Mouse (Mus musculus): ENCODE measurements around the gene Loxl4.

Gene Loxl4

GRCm38 (mm10) chr19:42612654-42613053 lies at the start of gene Loxl4:
Gene Loxl4 (minus strand): TSS chr19:42612813.
- DNase-seq (ENCODE audit: low read depth): no peak

GRCm38 (mm10) chr19:42661430-42662164 lies 49.0 kb upstream of the Loxl4 start:
- no peak for DNase-seq (ENCODE audit: low read depth)

GRCm38 (mm10) chr19:42660244-42660565 lies 47.6 kb upstream of the Loxl4 start:
- no peak for DNase-seq (ENCODE audit: low read depth)

GRCm38 (mm10) chr19:42659354-42660243 lies 47.0 kb upstream of the Loxl4 start:
- no peak for DNase-seq (ENCODE audit: low read depth)

GRCm38 (mm10) chr19:42658435-42659135 lies 46.0 kb upstream of the Loxl4 start:
- no peak for DNase-seq (ENCODE audit: low read depth)

GRCm38 (mm10) chr19:42657769-42658168 lies 45.2 kb upstream of the Loxl4 start:
- DNase-seq (ENCODE audit: low read depth): no peak

GRCm38 (mm10) chr19:42657306-42657705 lies 44.7 kb upstream of the Loxl4 start:
- DNase-seq (ENCODE audit: low read depth): no peak

GRCm38 (mm10) chr19:42655006-42655405 lies 42.4 kb upstream of the Loxl4 start:
- DNase-seq (ENCODE audit: low read depth): peak; percentile 11

GRCm38 (mm10) chr19:42653091-42653490 lies 40.5 kb upstream of the Loxl4 start:
- no peak for DNase-seq (ENCODE audit: low read depth)

- DNase-seq (ENCODE audit: low read depth): no peak
Measured at GRCm38 (mm10) chr19:42652425-42652824, 39.8 kb upstream of the Loxl4 start.

GRCm38 (mm10) chr19:42640211-42640610 lies 27.6 kb upstream of the Loxl4 start:
- no peak for DNase-seq (ENCODE audit: low read depth)

- no peak for DNase-seq (ENCODE audit: low read depth)
Measured at GRCm38 (mm10) chr19:42639544-42639943, 26.9 kb upstream of the Loxl4 start.

- no peak for DNase-seq (ENCODE audit: low read depth)
Measured at GRCm38 (mm10) chr19:42638604-42639481, 26.2 kb upstream of the Loxl4 start.

- DNase-seq (ENCODE audit: low read depth): no peak
Measured at GRCm38 (mm10) chr19:42636631-42637030, 24.0 kb upstream of the Loxl4 start.

- no peak for DNase-seq (ENCODE audit: low read depth)
Measured at GRCm38 (mm10) chr19:42633650-42634049, 21.0 kb upstream of the Loxl4 start.

GRCm38 (mm10) chr19:42632301-42632700 lies 19.7 kb upstream of the Loxl4 start:
- DNase-seq (ENCODE audit: low read depth): no peak

GRCm38 (mm10) chr19:42631541-42631961 lies 18.9 kb upstream of the Loxl4 start:
- no peak for DNase-seq (ENCODE audit: low read depth)

GRCm38 (mm10) chr19:42628068-42628467 lies 15.5 kb upstream of the Loxl4 start:
- no peak for DNase-seq (ENCODE audit: low read depth)

GRCm38 (mm10) chr19:42613647-42614225 lies 1.1 kb upstream of the Loxl4 start:
- DNase-seq (ENCODE audit: low read depth): no peak

GRCm38 (mm10) chr19:42613116-42613515 lies 503 bp upstream of the Loxl4 start:
- no peak for DNase-seq (ENCODE audit: low read depth)

GRCm38 (mm10) chr19:42611746-42612145 lies 867 bp downstream of the Loxl4 start:
- DNase-seq (ENCODE audit: low read depth): no peak
